Mouse (Mus musculus): ENCODE results near the gene Plpp2.

Gene Plpp2

GRCm38 (mm10) chr10:79528081-79528480 lies 5.5 kb downstream of the Plpp2 start:
- DNase-seq (ENCODE audit: low spot score) = no peak

GRCm38 (mm10) chr10:79527453-79527845 lies 6.1 kb downstream of the Plpp2 start:
- no peak for DNase-seq (ENCODE audit: low spot score)

GRCm38 (mm10) chr10:79526661-79527452 lies 6.7 kb downstream of the Plpp2 start:
- DNase-seq (ENCODE audit: low spot score) = no peak

- DNase-seq (ENCODE audit: low spot score) = no peak
Measured at GRCm38 (mm10) chr10:79525456-79526325, 7.9 kb downstream of the Plpp2 start.

GRCm38 (mm10) chr10:79524433-79524832 lies 9.2 kb downstream of the Plpp2 start:
- no peak for DNase-seq (ENCODE audit: low spot score)

- DNase-seq (ENCODE audit: low spot score) = no peak
Measured at GRCm38 (mm10) chr10:79506709-79507108, 26.9 kb downstream of the Plpp2 start.

- peak; percentile 21 for DNase-seq (ENCODE audit: low spot score)
Measured at GRCm38 (mm10) chr10:79502830-79503644, 30.6 kb downstream of the Plpp2 start.

- no peak for DNase-seq (ENCODE audit: low spot score)
Measured at GRCm38 (mm10) chr10:79496701-79497288, 36.8 kb downstream of the Plpp2 start.

GRCm38 (mm10) chr10:79495886-79496285 lies 37.7 kb downstream of the Plpp2 start:
- DNase-seq (ENCODE audit: low spot score) = no peak

Measured in retina, embryonic 14.5 days (tissue).